Mouse (Mus musculus) lung, postnatal 25 days (tissue): ENCODE measurements at regions not wholly inside any gene's neighbourhood (a gene's known extent, or its start where the extent isn't known, plus 50 kb on each side); places are given as distances from the start of the nearest gene placed in this dataset.

Source experiments
- DNase-seq: peaks from one replicate; pipeline ENCODE4 v3.0.0; 2022; ENCODE audit warnings: low spot score

GRCm38 (mm10) chr1:157013669-157014048 lies 74.2 kb upstream of the Ralgps2 start:
- DNase-seq: no peak

GRCm38 (mm10) chr1:157012950-157013668 lies 73.7 kb upstream of the Ralgps2 start:
- DNase-seq: no peak

- no peak for DNase-seq
Measured at GRCm38 (mm10) chr1:157011226-157011625, 71.8 kb upstream of the Ralgps2 start.

GRCm38 (mm10) chr1:157009427-157009826 lies 70.0 kb upstream of the Ralgps2 start:
- no peak for DNase-seq

- peak; percentile 66 for DNase-seq
Measured at GRCm38 (mm10) chr1:157007891-157008730, 68.7 kb upstream of the Ralgps2 start.

- peak; percentile 44 for DNase-seq
Measured at GRCm38 (mm10) chr1:157004312-157005074, 65.1 kb upstream of the Ralgps2 start.

- no peak for DNase-seq
Measured at GRCm38 (mm10) chr1:157003034-157003433, 63.6 kb upstream of the Ralgps2 start.

GRCm38 (mm10) chr1:157002258-157002657 lies 62.8 kb upstream of the Ralgps2 start:
- DNase-seq: no peak

GRCm38 (mm10) chr1:157001008-157001660 lies 61.7 kb upstream of the Ralgps2 start:
- DNase-seq: no peak

- no peak for DNase-seq
Measured at GRCm38 (mm10) chr1:156999947-157000346, 60.5 kb upstream of the Ralgps2 start.

GRCm38 (mm10) chr1:156999272-156999671 lies 59.8 kb upstream of the Ralgps2 start:
- DNase-seq: no peak

GRCm38 (mm10) chr1:156997476-156998305 lies 58.3 kb upstream of the Ralgps2 start:
- no peak for DNase-seq

GRCm38 (mm10) chr1:156997033-156997432 lies 57.6 kb upstream of the Ralgps2 start:
- DNase-seq: no peak

- peak; percentile 65 for DNase-seq
Measured at GRCm38 (mm10) chr1:156996084-156996880, 56.9 kb upstream of the Ralgps2 start.

- no peak for DNase-seq
Measured at GRCm38 (mm10) chr1:156995180-156995951, 55.9 kb upstream of the Ralgps2 start.

- no peak for DNase-seq
Measured at GRCm38 (mm10) chr1:156994644-156995016, 55.2 kb upstream of the Ralgps2 start.

GRCm38 (mm10) chr1:156994005-156994643 lies 54.7 kb upstream of the Ralgps2 start:
- DNase-seq: no peak

- no peak for DNase-seq
Measured at GRCm38 (mm10) chr1:156993105-156993504, 53.7 kb upstream of the Ralgps2 start.

GRCm38 (mm10) chr1:156992536-156992935 lies 53.1 kb upstream of the Ralgps2 start:
- no peak for DNase-seq
